Mouse (Mus musculus) urinary bladder, adult 2 months (tissue): ENCODE data around the gene Gm44790. TPM values are rescaled to one million over a fixed set of nuclear protein-coding genes. Genes with fewer than 3 reads are reported as not detected.
"Not testable (repeated sequence)": the region's sequence is repeated elsewhere in the genome, so short reads cannot be mapped to it uniquely, and the experiment has no call there.

Experiments
- DNase-seq: peaks from one replicate; pipeline ENCODE4 v3.0.0; 2022; ENCODE audit warnings: low spot score
- polyA plus RNA-seq: library from polyadenylated mRNA; depleted of rRNA; stranded (reverse); fragments of >200 nt; gene quantifications from 2 replicates; pipeline ENCODE4 v1.2.3, GENCODE M21; 2012; rRNA removed

The Gm44790 gene
- polyA plus RNA-seq: 0.28 and 1.0 TPM in 2 replicates

DNA sequence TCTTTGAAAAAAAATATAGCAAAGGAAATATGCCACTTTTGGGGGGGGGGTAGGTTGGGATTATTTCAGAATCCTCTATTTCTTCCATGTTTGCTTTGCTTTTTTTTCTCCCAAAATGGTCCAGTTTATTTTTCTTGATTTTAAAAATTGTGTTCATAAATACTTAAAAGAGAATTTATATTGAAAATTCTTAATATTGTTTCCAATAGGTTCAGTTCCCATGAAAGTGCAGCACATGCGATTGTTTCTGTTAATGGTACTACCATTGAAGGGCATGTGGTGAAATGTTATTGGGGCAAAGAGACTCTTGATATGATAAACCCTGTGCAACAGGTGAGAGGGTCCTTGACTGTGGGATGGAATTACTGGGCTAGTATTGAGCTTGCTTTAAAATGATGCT is at the start of gene Gm44790:
TSS of gene Gm44790 (plus strand) at position 301 of the 400 bp plus-strand sequence.
- no peak for DNase-seq

DNA sequence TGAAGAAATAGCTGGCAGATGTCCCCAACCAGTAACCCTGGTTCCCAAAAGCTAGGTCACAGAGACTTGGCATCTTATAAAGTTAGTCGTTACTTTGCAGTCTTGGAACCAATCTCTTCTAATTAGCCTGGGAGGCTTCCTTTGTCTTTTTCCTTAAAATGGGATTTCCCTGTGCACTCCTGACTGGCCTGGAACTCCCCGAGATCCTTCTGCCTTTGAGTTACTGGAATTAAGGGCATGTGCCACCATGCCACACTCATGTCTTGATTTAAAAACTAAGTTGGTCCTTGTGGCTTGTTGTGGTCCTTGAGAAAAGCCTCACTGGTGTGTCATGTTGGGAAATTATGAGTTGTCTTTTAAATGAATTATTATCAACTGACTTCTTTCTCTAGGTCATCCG is 48.1 kb upstream of the Gm44790 start:
- DNase-seq: no peak

DNA sequence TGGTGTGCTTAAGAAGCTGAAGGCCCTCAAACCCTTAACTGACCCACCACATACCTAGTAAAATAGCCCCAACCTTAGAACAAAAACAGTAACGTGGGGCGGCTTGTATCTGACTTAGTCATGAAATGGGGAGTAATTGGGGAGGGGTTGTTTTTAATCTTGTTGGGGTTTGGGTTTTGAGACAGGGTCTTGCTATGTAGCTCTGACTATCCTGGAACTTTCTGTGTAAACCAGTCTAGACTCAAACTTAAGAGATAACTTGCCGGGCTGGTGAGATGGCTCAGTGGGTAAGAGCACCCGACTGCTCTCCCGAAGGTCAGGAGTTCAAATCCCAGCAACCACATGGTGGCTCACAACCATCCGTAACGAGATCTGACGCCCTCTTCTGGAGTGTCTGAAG is 46.3 kb upstream of the Gm44790 start:
- not testable (repeated sequence) for DNase-seq

DNA sequence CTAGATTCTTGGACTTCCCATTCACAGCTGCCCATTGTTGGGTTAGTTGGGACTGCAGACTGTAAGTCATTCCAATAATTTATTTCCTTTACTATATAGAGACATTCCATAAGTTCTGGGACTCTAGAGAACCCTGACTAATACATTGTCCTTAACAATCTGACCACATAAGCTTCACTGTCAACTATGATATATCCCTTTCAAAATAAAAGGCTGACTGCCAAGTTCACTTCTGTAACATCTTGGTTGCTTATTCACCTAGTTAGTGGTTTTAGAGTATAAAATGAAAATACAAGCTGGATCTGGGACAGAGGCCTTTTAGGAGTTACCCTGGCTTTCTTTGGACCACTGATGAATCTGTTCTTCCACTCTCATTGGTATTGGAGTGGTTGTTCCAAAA is 43.9 kb upstream of the Gm44790 start:
- no peak for DNase-seq

DNA sequence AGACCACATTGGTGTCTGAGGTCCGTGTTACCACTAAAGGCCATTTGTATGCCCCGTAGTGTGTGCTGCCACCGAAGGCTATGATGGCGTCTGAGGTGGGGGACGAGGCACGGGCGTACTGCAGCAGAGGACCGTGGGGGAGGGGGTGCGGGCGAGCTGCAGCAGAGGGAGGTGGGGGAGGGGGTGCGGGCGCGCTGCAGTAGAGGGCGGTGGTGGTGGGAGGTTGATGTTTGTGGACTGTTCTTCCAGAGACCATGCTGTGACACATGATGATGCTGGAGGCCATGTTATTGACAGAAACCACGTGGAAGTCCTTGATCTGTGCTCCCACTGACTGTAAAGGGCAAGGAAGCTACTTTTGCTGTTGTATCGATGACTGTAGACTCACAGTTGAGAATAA is 43.1 kb upstream of the Gm44790 start:
- no peak for DNase-seq

DNA sequence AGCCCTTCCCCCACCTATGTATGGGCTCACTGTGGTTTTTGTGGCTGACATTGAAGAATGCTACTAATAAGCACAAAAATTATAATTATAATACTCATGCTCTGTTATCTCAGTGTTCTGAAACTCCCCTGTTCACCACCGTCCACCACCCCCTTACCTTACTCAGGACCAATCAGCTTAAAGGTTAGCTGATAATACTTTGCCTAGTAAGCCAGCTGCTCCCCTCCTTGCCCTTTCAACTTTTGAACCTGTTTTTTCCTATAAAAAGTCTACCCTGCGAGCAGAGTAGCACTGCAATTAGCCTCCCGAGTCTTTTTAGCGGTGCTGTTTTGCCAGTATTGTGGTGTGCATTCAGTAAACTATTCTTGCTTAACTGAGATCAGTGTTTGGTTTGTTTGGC is 41.8 kb upstream of the Gm44790 start:
- DNase-seq: no peak

DNA sequence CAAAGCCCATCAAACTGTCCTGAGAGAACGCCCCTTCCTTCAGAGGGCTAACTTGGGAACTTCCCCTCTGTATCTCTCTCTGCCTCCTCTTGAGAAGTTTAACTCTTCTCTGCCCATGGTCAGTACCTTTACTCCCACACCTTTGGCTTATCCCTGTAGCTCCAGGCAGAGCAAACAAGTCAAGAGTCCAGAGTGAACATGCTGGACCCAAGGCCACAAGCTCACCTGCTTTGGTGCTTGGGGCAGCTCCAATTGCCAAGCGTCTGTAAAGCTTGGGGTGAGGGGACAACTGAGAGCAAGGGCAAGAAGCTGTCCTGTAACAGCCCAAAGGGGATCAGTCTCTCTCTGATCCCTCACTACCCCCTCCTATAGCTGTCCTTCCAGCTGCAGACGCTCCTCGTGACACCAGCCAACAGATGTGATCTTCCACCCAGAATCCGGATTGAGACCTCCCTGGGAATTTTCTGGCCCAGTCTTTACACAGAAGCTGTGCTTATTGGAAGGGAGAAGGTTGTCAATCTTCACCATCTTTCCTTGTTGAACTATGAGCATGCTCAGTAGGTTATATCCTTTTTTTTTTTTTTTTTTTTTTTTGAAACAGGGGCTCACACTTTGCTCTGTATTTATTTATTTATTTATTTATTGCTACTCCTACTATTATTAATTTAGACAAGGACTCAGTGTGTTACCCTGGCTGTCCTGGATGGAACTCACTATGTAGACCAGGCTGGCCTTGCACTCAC is 40.9 kb upstream of the Gm44790 start:
- no peak for DNase-seq

DNA sequence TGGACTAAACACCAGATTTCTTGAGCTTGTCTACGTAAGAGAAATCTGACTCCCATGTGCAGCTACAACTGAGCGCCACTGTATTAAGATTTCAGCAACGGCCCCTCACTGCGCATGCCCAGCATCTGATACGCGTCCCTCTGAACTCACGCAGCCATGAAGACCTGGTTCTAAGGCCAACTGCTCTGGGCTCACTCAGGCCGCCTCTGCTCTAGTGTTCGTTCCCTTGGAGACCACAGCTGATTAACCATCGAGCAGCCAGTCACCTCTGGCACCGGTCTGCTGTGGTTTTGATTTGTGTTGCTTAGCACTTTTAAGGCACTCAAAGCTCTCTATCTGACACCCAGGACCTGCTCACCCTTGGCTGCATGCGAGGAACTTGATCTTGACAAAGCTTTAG is 39.1 kb upstream of the Gm44790 start:
- DNase-seq: no peak

DNA sequence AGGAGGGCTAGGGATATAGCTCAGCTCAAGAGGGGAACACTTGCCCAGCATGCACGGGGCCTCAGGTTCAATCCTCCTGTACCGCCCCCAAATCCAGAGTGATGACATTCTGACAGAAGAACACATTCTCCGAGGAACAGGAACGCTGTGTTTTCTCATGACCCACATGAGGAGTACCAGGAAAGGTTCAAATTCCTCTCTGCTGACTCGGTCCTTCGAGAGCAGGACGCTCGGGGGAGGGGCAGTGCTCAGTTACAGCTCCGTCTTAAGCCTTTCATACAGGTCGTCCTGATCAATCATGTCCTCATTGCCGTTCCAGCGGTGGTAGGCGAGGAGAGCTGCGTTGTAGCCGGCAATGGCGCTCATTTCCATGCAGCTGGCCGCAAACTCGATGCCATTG is 38.0 kb upstream of the Gm44790 start:
- no peak for DNase-seq

DNA sequence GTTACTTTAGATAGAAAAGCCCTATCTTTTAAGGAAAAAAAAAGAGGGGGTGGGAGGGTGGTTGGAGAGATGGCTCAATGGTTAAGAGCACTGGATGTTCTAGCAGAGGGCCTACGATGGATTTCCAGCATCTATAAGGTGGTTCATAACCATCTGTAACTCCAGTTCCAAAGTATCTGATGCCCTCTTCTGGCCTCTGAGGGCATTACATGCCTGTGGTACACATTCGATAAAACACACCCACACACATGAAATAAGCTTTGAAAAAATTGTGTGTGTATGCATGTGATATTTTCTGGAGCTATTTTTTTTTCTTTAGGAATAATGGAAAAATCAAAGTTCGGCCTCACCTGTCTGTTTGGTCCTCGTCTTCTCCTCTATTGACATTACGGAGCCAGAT is 35.1 kb upstream of the Gm44790 start:
- DNase-seq: no peak

DNA sequence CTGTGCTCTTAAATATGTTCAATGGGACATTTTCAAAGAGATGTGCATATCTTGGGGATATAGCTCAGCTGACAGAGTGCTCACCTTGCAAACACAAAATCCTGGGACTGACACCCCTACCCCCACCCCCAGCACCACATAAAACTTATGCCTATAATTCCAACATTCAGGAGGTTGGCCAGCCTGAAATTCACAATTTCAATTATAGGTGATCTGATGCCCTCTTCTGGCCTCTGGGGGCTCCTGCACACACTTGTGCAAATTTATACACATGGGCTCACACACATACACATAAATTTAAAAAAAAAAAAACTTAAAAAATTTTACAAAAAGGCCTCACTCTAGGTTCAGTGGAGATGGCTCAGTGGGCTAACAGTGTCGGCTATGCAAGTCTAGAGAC is 33.3 kb upstream of the Gm44790 start:
- no peak for DNase-seq

DNA sequence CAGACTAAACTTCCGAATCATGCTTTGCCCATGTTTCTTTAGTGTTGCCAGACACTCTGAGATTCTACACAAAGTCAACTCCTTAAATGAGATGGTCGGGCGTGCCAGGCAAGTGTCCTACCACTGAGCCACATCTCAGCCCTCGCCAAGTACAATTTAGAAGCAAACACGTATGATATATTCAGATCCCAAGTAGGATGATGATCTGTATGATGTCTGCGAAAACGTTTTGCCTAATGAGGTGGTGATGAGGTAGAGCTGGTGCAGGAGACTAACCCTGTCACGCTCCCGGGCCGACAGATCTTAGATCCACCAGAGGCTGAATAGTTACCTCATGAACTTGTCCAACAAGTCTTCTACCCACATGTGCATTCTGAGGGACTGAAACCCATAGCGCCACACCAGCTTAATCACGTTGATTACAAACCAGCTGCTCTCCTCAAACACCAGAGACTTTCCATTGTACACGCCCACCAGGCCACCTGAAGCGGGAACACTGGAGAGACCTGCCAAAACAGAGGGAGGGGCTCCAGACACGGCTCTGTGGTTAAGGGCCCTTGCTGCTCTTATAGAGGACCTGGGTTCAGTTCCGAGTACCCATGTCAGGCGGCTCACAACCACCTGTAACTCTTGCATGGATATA is 32.3 kb upstream of the Gm44790 start:
- DNase-seq: no peak

DNA sequence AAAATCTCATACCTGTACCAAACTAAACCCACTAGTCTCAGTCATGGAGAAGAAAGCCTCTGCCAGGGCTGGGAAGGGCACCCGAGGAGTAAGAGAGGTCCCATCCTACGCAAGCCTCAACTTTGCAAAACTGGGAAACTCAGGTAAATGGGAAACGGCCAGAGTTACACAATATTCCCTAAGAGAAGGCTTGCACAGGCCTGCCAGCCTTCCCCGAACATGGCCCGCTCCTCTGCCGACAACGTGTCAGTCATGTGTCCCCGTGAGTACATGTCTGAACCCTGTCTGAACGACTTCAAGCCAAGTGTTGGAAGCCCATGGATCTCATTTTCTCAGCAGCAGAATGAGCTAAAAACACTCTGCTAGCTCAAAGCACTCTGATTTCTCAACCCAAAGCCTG is 31.4 kb upstream of the Gm44790 start:
- no peak for DNase-seq

DNA sequence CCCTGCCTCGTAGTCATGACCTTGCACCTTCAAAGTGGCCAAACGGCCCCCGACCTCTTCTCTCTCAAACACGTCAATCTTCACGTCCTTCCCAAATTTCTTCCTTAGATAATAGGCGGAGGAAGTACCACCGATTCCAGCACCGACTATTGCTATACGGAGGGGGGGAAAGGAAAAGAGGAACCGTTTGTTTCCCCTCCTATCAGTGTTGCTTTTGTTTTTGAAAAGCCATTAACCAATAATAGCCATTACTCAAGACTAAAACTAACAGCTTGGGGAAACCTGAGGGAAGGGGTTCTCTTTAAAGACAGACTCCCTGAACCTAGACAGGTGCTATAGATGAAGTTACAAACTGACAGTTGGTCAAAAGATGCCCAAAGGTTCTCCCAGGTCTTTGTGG is 30.5 kb upstream of the Gm44790 start:
- no peak for DNase-seq

DNA sequence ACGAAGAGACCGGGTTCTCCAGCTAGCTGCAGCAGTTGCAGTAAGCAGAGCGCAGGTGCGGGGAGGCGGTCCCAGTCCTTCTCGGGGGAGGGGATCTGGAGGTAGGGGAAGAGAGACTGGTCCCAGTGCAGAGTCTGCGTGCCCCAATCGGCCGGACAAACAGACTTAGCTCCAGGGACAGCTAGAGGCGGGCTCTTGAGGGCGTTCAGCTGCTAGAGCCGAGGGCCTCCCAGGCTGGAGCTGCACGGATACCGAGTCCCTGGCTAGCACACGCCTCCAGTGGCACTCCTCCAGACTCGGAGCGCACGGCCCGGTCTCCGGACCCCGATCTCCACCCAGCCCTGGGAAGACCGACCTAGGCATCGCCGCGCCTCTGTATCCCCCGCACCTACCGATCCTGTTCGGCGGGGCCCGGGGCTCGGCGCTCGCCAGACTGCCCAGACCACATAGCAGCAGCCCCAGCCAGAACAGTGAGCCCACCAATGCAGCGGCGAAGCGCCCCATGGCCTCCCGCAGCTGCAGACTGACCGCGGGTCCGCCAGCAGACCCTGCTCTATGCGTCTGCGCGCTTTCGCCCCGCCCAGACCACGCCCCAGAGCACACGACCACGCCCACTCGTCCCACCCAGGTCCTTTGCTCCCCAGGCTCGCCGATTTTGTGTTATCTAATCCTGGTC is 29.7 kb upstream of the Gm44790 start, which contains the start of gene Pcyox1:
TSS of gene Pcyox1 (minus strand) at position 574 of the 676 bp plus-strand sequence.
- peak; percentile 89 for DNase-seq

DNA sequence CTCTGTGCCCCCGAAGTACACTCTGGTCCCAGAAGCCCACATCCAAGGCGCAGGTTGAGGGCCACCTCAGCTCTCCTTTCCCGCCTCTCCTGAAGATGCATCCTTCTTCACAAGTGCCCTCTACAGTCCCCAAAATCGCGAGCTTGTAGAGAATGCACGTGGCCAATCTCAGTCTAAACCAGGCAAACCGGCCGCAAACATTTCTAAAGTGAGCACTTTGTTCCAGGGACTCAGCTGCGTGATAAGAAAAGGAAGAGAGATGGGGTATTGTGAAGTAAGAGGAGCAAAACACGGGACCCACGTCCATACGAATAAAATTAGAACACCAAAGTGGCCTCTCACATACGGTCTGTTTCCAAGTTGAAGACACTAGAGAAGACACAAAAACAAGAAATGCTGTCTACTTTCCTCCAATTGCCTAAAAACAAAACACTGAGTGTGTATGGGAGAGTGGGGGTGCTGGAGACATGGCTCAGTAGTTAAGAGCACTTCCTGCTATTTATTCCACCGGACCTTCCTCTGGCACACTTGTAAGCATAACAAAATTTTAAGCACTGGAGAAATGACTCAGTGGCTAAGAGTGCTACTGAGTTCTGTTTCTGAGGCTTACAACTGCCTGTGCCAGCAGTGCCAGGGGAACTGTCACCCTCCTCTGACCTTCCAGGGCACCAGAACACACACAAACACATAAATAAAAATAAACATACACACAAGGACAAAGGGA is 29.0 kb upstream of the Gm44790 start:
- no peak for DNase-seq

DNA sequence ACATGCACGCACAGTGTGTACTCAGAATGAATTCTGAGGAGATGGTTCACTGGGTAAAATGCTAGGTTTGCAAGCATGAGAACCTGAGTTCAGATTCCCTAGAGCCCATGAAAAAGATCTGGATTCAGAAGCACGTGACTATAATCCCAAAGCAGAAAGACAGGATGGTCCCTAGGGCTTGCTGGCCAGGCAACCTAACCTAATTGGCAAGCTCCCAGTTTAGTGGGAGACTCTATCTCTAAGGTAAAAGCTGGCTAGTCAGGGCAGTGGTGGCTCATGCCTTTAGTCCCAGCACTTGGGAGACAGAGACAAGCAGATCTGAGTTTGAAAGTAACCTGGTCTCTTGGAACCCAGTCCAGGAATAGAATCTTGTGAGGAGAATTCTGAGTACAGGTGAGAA is 27.5 kb upstream of the Gm44790 start:
- DNase-seq: no peak

DNA sequence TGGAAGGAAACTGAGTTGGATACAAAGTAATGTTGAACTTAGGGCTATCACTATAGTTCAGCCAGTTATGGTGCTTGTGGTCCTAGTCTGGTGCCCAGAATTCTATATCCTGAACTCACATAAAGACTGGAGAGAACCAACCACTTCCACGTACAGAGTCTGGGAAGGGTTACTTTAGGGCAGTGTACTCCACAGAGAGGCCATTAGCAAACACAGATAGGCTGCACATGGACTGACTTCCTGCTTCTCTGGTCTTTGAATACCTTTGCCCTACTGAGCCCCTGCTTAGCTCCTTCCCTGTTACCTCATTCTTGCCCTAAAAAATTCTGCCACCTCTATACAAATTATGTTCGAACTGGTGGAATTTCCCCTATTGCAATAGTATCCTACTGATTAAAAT is 26.5 kb upstream of the Gm44790 start:
- no peak for DNase-seq

DNA sequence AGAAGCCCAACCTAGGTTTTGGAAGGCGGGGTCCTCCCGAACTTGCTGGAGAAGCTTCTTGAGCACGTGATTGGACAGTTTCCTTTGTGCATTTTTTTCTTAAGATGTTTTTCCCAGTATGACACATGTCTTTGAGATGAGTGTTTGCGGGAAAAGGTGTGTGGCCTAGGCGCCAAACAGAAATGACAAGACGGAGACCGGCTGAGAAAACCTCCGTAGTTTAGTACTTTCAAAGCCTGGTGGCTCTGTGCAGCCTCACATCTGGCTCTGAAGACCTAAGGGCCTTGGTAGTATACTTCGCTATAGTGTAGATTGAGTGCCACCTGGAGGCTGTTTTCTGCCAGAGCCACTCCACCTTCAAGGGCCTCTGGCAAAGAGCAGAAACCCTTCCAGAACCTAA is 25.5 kb upstream of the Gm44790 start:
- no peak for DNase-seq

DNA sequence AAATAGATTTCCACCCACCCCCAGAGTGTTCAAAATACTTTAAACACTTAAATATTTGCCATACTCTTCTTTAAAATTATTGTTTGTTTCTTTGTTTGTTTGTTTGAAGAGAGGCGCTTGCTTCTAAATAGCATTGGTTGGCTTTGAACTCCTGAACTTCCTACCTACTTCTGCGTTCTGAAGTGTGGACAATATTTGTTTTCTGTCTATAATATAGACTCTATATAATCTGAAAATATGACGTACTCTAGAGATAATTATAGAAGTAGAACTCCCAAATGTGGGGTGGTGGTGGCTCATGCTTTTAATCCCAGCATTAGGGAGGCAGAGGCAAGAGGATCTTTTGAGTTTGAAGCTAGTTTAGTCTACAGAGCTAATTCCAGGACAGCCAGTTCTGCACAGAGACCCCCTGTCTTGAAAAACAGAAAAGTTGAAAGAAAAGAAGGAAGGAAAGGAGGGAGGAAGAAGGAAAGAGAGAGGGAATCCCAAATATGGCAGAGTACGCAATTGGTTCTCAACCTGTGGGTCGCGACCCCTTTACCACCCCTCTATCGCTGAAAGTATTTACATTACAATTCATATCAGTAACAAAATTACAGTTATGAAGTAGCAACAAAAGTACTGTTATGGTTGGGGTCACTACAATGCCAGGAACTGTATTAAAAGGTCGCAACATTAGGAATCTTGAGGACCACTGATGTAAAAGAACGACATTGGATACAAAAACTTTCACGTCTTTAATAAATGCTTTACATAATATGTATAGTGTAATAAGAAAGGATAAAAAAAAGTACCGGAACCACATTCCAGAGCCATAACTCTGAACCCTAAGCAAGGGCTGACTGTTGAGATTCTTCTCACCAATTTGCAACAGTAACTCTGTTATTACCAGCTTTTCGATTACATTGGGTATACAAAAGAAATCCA is 23.5 kb upstream of the Gm44790 start:
- no peak for DNase-seq

DNA sequence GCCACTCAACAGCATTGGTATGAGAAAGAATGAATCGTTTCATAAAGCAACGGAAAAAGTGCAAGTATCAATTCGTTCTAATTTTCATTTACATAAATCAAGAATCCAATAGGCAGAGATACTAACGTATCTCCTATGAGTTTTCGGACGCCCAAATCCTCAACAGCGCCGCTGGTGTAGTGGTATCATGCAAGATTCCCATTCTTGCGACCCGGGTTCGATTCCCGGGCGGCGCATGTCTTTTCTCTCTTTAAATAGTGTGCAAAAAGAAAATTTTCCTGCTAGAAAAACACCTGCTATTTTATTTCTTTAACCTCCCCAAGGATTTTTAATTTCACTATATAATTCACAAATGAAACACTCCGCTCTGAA is 22.7 kb upstream of the Gm44790 start:
- peak; percentile 83 for DNase-seq
